Mouse (Mus musculus): ENCODE results near the gene Adam30. TPM values are rescaled to one million over a fixed set of nuclear protein-coding genes. Genes with fewer than 3 reads are reported as not detected.

The Adam30 gene
- polyA plus RNA-seq, 1 experiment = not detected

DNA sequence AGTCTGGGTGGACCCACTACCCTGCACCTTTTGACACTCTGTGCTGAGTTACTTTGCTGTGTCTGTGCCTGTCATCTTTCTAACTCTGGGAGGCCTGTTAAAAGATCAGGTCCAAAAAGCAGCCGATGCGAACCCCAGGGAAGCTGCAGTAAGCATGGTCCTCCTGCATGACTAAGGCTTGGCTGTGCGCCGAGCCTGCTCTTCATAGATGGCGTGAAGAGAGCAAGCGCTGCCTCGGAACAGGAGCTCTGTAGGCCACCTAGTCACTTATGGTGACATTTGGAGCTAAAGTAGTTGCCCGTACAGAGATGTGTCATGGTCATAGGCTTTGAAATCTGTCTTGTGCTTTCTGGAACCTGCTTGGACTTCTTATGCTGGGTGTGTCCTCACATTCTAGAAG is 27.8 kb upstream of the Adam30 start:
- no peak for DNase-seq
- TF ChIP-seq CTCF (conservative IDR thresholded peaks at IDR 0.05; ENCODE audit: insufficient read depth, insufficient read length, low read depth, low read length) (no peak), POLR2A (IDR thresholded peaks at IDR 0.05; ENCODE audit: low read depth, low read length) (no peak)
- no peak overlapping the region for H3K4me3 ChIP-seq (ENCODE audit: insufficient read depth, low read depth, low read length)
- no peak overlapping the region for H3K27ac ChIP-seq (ENCODE audit: insufficient read depth, low read depth, low read length)
- no peaks in the 10 kb centered on the region for H3K4me1 ChIP-seq (ENCODE audit: control insufficient read depth, insufficient read depth, low read length)
- no peaks in the 10 kb centered on the region for H3K27me3 ChIP-seq (replicated peaks; ENCODE audit: control insufficient read depth, insufficient read depth, low read length)
- peaks cover 2% of the 10 kb centered on the region for H3K36me3 ChIP-seq (ENCODE audit: control insufficient read depth, insufficient read depth, low read length)
- WGBS = 93% methylated on average over 8 of the region's 8 CpGs

GRCm38 (mm10) chr3:98141456-98141855 is 19.0 kb upstream of the Adam30 start:
- DNase-seq = no peak
- H3K4me3 ChIP-seq (ENCODE audit: insufficient read depth, low read depth, low read length) = no peak overlapping the region
- H3K4me1 ChIP-seq (ENCODE audit: control insufficient read depth, insufficient read depth, low read length) = no peaks in the 10 kb centered on the region
- WGBS = 90% methylated on average over 15 of the region's 15 CpGs
- peaks cover 3% of the 10 kb centered on the region; the same call in 1 of the 2 replicates for H3K36me3 ChIP-seq (ENCODE audit: control insufficient read depth, insufficient read depth, low read length)
- TF ChIP-seq POLR2A (IDR thresholded peaks at IDR 0.05; ENCODE audit: low read depth, low read length) (no peak), CTCF (conservative IDR thresholded peaks at IDR 0.05; ENCODE audit: insufficient read depth, insufficient read length, low read depth, low read length) (no peak)
- H3K27me3 ChIP-seq (replicated peaks; ENCODE audit: control insufficient read depth, insufficient read depth, low read length) = no peaks in the 10 kb centered on the region
- H3K27ac ChIP-seq (ENCODE audit: insufficient read depth, low read depth, low read length) = no peak overlapping the region

GRCm38 (mm10) chr3:98142862-98143261 is 17.6 kb upstream of the Adam30 start:
- no peak for TF ChIP-seq CTCF (conservative IDR thresholded peaks at IDR 0.05; ENCODE audit: insufficient read depth, insufficient read length, low read depth, low read length)
- no peak for TF ChIP-seq POLR2A (IDR thresholded peaks at IDR 0.05; ENCODE audit: low read depth, low read length)
- Histone ChIP-seq H3K27me3 (replicated peaks; ENCODE audit: control insufficient read depth, insufficient read depth, low read length) (no peaks in the 10 kb centered on the region), H3K4me3 (ENCODE audit: insufficient read depth, low read depth, low read length) (no peak overlapping the region), H3K36me3 (ENCODE audit: control insufficient read depth, insufficient read depth, low read length) (peaks cover 3% of the 10 kb centered on the region), H3K27ac (ENCODE audit: insufficient read depth, low read depth, low read length) (no peak overlapping the region), H3K4me1 (ENCODE audit: control insufficient read depth, insufficient read depth, low read length) (no peaks in the 10 kb centered on the region)
- no peak for DNase-seq
- 95% methylated on average over 13 of the region's 13 CpGs for WGBS

DNA sequence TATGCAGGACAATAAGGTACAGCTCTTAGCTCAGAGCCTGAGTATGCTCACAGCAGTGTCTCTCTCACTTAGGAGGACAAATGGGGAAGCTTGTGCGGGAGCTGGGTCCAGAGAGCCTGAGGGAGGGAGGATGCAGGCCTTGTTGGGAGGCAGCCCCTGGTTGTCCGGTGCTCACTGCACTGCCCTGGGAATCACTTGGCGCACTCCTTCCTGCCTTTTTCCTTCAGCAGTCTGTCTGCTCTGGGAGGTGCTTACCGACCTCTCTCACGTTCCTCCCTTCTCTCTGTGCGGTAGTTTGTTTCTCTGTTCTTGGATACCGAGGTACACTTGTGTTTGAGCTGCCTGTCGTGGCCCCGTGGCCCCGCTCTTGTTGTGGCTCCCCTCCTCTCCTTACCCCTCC is 15.2 kb upstream of the Adam30 start:
- 76% methylated on average over 10 of the region's 10 CpGs for WGBS
- DNase-seq = no peak
- TF ChIP-seq CTCF (conservative IDR thresholded peaks at IDR 0.05; ENCODE audit: insufficient read depth, insufficient read length, low read depth, low read length) (no peak), POLR2A (IDR thresholded peaks at IDR 0.05; ENCODE audit: low read depth, low read length) (no peak)

DNA sequence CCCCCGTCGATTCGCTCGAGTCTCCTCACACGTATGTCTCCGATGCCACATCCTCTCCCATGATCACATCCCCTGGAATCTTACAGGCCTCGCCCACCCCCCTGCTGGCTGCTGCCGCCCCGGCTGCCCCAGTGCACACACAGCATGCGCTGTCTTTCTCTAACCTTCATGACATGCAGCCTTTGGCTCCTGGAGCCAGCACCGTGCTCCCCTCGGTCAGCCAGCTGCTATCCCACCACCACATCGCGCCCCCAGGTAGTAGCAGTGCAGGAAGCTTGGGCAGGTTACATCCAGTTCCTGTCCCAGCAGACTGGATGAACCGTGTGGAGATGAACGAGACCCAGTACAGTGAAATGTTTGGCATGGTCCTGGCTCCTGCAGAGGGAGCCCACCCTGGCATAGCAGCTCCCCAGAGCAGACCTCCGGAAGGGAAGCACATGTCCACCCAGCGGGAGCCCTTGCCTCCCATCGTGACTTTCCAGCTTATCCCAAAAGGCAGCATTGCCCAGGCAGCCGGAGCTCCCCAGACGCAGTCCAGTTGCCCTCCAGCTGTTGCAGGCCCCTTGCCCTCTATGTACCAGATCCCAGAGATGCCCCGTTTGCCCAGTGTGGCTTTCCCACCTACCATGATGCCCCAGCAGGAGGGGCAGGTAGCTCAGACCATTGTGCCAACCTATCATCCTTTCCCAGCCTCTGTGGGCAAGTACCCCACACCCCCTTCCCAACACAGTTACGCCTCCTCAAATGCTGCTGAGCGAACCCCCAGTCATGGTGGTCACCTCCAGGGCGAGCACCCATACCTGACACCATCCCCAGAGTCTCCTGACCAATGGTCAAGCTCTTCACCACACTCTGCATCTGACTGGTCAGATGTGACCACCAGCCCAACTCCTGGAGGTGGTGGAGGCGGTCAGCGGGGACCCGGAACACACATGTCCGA is 13.7 kb upstream of the Adam30 start:
- WGBS = 94% methylated on average over 29 of the region's 29 CpGs
- Histone ChIP-seq H3K27ac (ENCODE audit: insufficient read depth, low read depth, low read length) (no peak overlapping the region), H3K27me3 (replicated peaks; ENCODE audit: control insufficient read depth, insufficient read depth, low read length) (no peaks in the 10 kb centered on the region), H3K36me3 (ENCODE audit: control insufficient read depth, insufficient read depth, low read length) (peaks cover 2% of the 10 kb centered on the region), H3K4me1 (ENCODE audit: control insufficient read depth, insufficient read depth, low read length) (no peaks in the 10 kb centered on the region), H3K4me3 (ENCODE audit: insufficient read depth, low read depth, low read length) (no peak overlapping the region)
- no peak for TF ChIP-seq POLR2A (IDR thresholded peaks at IDR 0.05; ENCODE audit: low read depth, low read length)
- TF ChIP-seq CTCF (conservative IDR thresholded peaks at IDR 0.05; ENCODE audit: insufficient read depth, insufficient read length, low read depth, low read length) = no peak
- DNase-seq = no peak

More for the DNA sequence above, 15.2 kb upstream of the Adam30 start:
- H3K27ac ChIP-seq (ENCODE audit: insufficient read depth, low read depth, low read length) = no peak overlapping the region
- no peaks in the 10 kb centered on the region for H3K4me1 ChIP-seq (ENCODE audit: control insufficient read depth, insufficient read depth, low read length)
- no peak overlapping the region for H3K4me3 ChIP-seq (ENCODE audit: insufficient read depth, low read depth, low read length)
- H3K27me3 ChIP-seq (replicated peaks; ENCODE audit: control insufficient read depth, insufficient read depth, low read length) = no peaks in the 10 kb centered on the region
- H3K36me3 ChIP-seq (ENCODE audit: control insufficient read depth, insufficient read depth, low read length) = peaks cover 3% of the 10 kb centered on the region

DNA sequence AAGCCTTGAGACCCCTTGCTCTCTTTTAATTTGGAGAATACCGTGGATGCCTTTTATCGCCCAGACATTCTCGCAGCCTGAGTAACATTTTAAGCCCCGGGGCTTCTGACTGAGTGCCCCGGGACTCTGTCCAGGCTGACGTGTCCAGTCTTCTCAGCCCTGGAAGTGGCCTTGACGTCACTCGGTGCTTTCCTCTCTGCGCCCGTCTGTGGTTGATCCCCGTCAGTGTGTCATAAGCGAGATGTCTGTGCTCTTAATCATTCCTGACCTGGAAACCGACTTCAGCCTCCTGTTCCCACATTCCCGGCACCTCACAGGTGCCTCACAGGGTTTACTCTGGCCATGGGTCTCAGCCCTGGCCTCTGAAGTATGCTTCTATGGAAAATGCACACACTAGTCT is 12.7 kb upstream of the Adam30 start:
- Histone ChIP-seq H3K36me3 (ENCODE audit: control insufficient read depth, insufficient read depth, low read length) (peaks cover 2% of the 10 kb centered on the region), H3K4me1 (ENCODE audit: control insufficient read depth, insufficient read depth, low read length) (no peaks in the 10 kb centered on the region), H3K4me3 (ENCODE audit: insufficient read depth, low read depth, low read length) (no peak overlapping the region), H3K27ac (ENCODE audit: insufficient read depth, low read depth, low read length) (no peak overlapping the region), H3K27me3 (replicated peaks; ENCODE audit: control insufficient read depth, insufficient read depth, low read length) (no peaks in the 10 kb centered on the region)
- no peak for TF ChIP-seq CTCF (conservative IDR thresholded peaks at IDR 0.05; ENCODE audit: insufficient read depth, insufficient read length, low read depth, low read length)
- no peak for DNase-seq
- WGBS = 87% methylated on average over 14 of the region's 14 CpGs

DNA sequence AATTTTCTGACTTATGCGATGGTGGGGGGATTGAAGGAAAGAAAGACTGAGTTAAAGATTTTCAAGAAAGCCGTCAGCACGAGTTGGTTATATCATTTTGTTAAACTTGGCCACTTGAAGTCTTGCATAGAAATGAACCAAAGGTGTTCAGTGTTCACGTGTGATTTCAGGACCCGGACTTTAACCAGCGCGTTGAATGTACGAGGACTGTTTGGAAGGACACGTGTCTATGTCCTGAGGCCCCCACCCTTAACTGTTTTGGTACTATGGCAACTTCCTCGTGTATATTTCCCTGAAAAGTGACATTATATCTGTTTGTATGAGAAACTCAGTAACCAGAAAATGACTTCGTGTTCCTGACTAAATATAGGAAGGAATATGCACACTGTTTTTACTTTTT is 10.5 kb upstream of the Adam30 start:
- H3K4me3 ChIP-seq (ENCODE audit: insufficient read depth, low read depth, low read length) = no peak overlapping the region
- no peak for DNase-seq
- no peak overlapping the region for H3K27ac ChIP-seq (ENCODE audit: insufficient read depth, low read depth, low read length)
- TF ChIP-seq POLR2A (IDR thresholded peaks at IDR 0.05; ENCODE audit: low read depth, low read length) = no peak
- TF ChIP-seq CTCF (conservative IDR thresholded peaks at IDR 0.05; ENCODE audit: insufficient read depth, insufficient read length, low read depth, low read length) = no peak
- H3K4me1 ChIP-seq (ENCODE audit: control insufficient read depth, insufficient read depth, low read length) = no peaks in the 10 kb centered on the region
- no peaks in the 10 kb centered on the region for H3K27me3 ChIP-seq (replicated peaks; ENCODE audit: control insufficient read depth, insufficient read depth, low read length)
- WGBS = 89% methylated on average over 11 of the region's 11 CpGs
- peaks cover 2% of the 10 kb centered on the region for H3K36me3 ChIP-seq (ENCODE audit: control insufficient read depth, insufficient read depth, low read length)
